Mouse (Mus musculus): ENCODE measurements around the gene Dnmt3a.

Dnmt3a gene

GRCm38 (mm10) chr12:3884892-3885493, 79.2 kb downstream of the Dnmt3a start:
- no peak for DNase-seq (ENCODE audit: low read depth)

DNA sequence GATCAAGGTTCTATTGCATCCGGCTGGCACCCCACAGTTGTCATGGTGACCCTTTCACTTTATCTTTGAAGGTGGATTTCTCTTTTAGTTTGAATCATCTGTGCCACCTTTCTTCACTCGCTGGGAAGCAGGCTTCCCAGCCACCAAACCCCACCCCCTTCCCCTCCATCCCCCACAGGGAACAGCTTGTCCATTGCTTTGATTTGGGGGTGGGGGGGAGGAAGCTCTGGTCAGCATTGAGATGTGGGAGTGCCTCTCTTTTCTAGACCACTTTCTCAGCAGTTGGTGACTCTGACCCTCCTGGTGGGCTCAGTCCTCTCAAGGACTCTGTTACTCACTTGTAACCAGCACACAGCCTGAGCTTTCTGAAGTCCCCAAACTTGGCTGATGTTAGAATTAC, 80.8 kb downstream of the Dnmt3a start:
- no peak for DNase-seq (ENCODE audit: low read depth)

- DNase-seq (ENCODE audit: low read depth) = no peak
These were observed 81.9 kb downstream of the Dnmt3a start for GRCm38 (mm10) chr12:3887515-3888325.

DNA sequence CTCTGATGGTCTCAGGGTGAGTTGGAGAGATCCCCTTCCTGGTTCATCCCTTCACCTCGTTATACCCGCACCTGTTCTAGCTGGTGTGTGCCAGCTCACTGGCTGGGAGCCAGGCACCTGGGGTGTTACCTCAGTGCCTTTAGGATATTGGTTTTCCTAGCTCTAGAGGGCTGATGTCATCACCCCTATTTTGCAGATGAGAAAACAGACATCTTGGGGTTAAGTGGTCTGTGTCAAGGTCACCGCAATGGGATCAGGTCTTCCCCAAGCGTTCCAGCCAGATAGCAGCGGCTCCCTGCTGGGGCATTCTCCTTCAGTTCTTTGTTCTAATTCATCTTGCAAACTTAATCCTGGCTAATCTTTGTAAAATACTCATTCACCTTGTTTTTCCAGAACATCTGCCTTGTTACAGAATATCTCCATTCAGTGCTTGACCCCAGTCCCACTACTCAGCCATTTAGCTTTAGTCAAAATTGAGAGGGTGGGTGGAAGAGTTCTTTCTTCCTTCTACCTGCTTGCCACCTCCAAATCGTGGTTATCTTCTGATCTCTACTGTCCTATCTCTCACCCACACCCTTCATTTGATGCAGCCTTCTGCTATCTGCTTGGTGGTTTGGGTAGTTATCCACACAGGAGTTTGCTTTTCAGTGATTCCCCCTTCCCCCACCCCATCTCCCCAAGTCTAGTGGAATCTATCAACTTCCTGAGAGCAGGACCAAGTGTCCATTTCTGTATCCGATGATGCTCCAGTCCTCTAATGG, 84.2 kb downstream of the Dnmt3a start:
- no peak for DNase-seq (ENCODE audit: low read depth)

DNA sequence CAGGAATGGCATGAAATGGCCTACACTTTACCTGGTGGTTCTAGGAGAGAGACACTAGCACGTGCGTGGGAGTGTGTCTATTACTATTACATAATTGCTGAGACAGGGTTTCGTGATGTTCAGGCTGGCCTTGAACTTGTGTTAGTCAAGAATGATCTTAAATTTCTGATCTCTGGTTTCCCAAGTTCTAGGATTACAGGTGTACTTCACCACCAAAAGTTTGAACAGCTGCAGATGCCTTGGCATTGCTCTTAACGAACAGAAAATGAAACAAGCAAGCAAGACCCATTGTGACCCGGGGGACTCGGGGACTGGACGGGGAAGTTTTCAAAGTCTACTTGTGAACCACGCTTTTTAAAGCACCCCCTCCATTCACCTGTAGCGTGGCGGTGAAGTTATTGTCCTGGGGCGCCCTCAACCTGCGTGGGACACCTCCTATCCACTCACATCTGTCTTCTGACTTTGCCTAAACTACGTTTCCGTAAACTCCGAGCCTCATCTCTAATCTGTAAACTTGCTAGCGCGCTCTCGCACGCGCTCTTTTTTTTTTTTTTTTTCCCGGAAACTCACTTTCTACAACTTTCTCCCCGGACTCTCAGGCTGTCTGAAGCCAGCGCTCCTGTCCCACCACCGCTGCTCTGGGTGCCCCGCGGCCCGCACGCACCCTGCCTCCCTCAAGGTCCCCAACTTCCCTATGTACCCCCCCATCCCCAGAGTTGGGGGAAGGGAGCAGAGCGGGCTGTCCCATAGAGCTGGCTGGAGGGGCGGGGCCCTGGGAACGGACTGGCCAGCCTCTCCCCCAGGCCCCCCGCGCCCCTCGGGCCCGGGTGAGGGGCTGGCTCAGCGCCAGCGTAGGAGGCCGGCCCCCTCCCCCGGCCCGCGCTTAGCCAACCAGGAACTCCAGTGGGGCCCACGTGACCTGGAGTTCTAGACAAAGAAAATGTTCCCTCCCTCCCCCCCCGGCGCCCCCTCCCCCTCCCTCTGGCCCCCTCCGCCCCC, 85.2 kb downstream of the Dnmt3a start:
- peak; percentile 43 for DNase-seq (ENCODE audit: low read depth)

GRCm38 (mm10) chr12:3891779-3892239, 86.0 kb downstream of the Dnmt3a start:
- DNase-seq (ENCODE audit: low read depth) = peak; percentile 42

DNA sequence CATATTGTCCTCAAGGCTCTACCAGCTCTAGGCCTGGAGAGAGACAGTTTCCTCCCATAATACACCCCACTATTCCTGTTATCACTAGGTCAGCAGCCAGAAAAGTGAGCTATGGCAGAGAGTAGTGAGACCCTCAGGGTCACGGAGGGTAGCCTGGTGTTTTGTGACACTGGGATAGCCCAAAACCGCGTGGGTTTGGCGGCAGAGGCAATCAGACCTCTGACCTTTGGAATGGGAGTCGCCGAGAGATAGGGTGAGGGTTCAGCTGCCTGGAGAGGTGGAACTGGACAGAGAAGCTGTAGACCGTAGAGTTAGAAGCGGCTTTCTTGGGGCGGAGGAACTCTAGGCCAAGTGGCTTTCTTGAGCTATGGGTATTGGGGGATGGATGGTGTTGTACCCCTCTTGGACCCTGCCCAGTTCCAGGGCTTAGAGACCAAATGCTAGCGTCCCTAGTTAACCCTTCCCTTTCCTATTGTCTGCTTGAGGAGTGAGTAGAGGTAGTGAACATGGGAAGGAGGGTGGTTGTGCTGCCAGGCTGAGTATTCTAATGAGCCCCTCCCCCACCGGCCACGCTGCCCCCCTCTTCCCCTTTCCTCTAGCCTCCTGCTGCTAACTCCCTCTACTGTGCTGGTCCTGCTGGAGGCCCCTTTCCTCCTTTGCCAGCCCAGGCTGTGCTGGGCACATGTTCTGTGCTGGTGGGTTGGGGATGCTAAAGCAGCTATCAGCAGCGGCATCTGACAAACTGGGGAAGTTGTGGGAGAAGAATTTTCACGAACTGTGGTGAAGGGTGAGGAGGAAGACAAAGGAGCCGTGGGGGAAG, 86.6 kb downstream of the Dnmt3a start:
- DNase-seq (ENCODE audit: low read depth) = peak; percentile 46

DNA sequence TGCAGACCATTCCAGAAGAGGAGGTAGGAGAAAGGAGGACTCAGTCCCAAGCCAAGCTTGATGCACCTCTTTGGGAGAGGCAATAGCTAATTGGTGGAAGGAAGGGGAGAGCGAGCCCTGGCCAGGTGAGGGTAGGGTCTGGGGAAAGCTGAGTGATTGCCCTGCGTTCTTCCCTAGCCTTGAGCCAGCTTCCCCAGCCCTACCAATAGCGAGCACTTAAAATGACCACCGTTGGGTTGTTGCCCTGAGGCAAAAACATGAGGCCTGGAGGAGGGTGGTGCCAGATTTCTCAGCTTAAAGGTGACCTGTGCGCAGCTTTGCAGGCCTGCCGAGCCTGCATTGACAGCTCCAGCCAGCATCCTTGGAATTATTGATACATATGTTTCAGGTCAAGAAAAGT, 87.5 kb downstream of the Dnmt3a start:
- DNase-seq (ENCODE audit: low read depth) = no peak

DNA sequence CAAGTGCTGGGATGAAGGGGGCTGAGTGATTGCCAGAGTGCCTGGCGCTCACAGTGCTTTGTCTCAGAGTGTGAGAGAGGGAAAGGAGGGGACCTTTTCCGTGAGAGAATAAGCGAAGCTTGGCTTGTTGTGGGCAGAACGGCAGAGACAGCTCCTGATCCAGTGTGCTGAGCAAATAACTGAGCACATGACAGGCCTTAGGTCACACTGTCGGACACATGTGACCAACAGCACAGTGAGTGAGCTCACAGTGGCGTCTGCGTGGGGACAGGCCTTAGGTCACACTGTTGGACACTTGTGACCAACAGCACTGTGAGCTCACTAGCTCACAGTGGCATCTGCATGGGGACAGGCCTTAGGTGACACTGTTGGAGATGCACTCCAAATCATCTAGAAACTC, 88.7 kb downstream of the Dnmt3a start:
- no peak for DNase-seq (ENCODE audit: low read depth)

- DNase-seq (ENCODE audit: low read depth) = no peak
These were observed 91.3 kb downstream of the Dnmt3a start for GRCm38 (mm10) chr12:3897057-3897545.

DNA sequence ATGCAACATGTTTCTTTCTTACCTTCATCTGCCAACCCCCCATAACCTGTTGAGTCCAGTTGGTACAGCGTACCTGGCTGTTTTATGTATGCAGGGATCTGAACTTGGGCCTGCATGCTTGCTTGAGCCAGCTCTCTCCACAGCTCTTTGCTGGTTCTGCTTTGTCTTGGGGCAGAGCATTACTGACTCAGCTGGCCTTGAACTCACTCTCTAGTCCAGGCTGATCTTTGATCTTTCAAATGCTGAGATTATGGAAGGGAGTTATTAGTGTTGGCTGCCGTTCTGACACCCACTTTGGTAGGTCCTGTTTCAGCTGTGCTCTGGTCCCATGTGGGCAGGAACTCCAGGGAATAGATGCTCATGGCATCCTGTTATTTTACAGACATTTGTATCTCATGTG, 93.0 kb downstream of the Dnmt3a start:
- no peak for DNase-seq (ENCODE audit: low read depth)

DNA sequence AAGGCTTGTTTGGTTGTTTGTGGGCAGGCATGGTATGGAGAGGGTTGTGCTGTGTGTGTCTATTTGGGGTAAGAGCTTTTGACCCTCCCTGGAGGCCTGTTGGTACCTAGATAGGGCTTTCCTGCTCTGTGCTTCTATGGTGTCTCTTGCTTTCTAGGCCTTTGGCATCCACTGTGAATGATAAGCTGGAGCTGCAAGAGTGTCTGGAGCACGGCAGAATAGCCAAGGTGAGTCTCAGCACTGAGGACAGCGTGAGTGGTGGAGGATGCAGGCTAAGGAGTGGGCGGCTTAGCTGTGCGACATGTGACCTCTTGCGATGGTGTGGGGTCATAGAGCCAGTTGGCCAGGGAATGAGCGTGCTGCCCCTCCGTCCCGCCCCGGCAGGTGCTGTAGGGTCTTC, 99.6 kb downstream of the Dnmt3a start:
- DNase-seq (ENCODE audit: low read depth) = no peak

DNA sequence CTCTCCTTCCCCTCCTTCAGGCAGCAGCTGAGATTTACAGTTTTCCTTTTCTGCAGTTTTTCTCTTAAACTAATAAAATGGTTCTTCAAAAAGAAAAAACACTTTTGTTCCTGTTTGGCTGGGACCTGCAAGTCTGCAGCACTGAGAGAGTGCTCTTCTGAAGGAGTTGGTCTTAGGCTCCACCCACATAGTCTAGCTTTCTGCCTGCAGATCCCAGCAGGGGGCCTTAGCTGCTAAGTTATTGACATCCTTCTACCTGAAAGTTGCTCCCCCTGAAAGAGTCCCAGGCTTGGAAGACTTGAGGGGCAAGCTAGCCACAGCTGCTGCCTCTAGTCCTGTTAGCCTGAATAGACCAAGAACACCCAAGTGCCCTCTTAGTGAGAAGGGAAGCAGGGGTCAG, 100.5 kb downstream of the Dnmt3a start:
- no peak for DNase-seq (ENCODE audit: low read depth)

GRCm38 (mm10) chr12:3907008-3907407, 101.2 kb downstream of the Dnmt3a start:
- DNase-seq (ENCODE audit: low read depth) = no peak

DNA sequence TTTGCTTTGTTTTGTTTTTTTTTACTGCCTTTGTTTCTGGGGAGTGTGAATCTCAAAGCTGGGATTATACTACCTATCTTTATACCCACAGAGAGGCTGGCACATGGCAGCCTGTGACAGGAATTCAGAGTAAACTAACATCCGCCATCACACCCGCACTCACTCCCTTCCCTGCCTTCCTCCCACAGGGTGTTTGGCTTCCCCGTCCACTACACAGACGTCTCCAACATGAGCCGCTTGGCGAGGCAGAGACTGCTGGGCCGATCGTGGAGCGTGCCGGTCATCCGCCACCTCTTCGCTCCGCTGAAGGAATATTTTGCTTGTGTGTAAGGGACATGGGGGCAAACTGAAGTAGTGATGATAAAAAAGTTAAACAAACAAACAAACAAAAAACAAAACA, 101.6 kb downstream of the Dnmt3a start:
- DNase-seq (ENCODE audit: low read depth) = no peak

DNA sequence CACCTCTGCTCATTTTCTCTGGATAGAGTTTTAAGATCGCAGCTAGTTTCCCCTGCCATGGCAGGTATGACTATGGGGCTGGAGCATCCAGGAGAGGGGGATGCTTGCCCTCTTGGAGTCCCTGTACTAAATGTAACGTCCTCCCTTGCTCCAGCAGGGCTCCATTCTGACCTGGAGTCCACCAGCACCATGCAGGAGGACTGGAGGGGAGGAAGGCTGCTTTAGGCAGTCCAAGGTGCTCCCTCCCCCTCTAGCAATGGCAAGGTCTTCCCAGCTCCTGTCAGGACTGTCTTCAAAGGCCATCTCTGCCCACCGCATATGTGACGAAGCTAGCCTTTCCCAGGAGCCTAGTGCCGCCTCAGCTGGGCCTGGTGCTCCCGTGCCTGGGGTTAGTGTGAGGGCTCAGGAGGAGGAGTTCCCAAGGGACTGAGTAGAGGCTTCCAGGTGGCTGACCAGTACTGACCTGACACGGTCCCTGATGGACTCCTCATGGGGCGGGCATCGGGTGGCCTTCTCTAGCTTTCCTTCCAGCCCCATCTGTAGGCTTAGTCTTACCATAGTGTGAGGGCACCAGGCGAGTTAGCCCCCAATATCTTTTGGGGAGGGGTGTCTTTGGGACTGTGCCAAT, 104.8 kb downstream of the Dnmt3a start:
- no peak for DNase-seq (ENCODE audit: low read depth)

- DNase-seq (ENCODE audit: low read depth) = no peak
These were observed 106.1 kb downstream of the Dnmt3a start for GRCm38 (mm10) chr12:3911831-3912348.

GRCm38 (mm10) chr12:3915852-3916251, 110.0 kb downstream of the Dnmt3a start:
- DNase-seq (ENCODE audit: low read depth) = no peak

DNA sequence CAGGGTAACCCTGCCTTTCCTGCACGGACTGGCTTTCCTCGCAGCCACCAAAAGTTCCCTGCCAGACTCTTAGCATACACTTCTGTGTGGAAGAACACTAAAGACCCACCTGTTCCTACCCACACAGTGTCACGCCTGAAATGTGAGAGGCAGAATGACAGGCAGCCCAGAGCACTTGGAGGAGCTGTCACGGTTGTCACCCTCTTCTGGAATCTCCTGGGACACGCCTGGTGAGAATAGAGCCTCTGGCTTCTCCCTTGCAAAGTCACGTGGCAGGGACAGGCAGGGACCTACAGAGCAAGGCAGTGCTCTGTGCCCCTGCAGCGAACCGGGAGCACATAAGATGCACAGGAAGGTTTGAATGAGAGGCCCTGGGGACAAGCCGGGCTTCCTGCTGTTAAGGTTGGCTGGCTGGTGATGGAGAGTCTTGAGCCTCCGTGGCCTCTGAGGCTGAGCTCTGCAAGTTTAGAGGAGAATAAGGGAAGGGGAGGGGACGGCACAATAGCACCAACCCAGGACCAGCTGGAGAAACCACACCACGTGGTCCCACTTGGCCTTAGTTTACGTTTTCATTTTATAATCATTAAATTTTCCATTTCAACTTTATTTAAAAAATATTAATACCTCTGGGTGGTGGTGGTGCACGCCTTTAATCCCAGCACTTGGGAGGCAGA, 112.0 kb downstream of the Dnmt3a start:
- no peak for DNase-seq (ENCODE audit: low read depth)

Data from c-Kit-positive CD71-negative TER-119-negative erythroid progenitor cells, embryonic 14.5 days (primary cell).